Mouse (Mus musculus) cortical plate, adult 2 months (tissue): ENCODE results near the gene Grk3. TPM values are rescaled to one million over a fixed set of nuclear protein-coding genes. Genes with fewer than 3 reads are reported as not detected.

Source experiments
- H3K27ac ChIP-seq: fragments of 200-500 bp; 2 replicates; pipeline ENCODE4 v1.5.1; 2012; ENCODE audit warnings: low read length, control low read depth, inconsistent platforms; ENCODE audit not compliant: insufficient read depth
- H3K4me1 ChIP-seq: fragments of 200-500 bp; 2 replicates; pipeline ENCODE4 v1.6.1; 2011; ENCODE audit warnings: low read length; ENCODE audit not compliant: control insufficient read depth, insufficient read depth
- H3K4me3 ChIP-seq: fragments of 200-500 bp; 2 replicates; pipeline ENCODE4 v1.5.1; 2011; ENCODE audit warnings: mild to moderate bottlenecking, low read length, control low read depth; ENCODE audit not compliant: insufficient read depth
- CTCF ChIP-seq: fragments of 200-500 bp; IDR thresholded peaks from 2 replicates; pipeline ENCODE4 v1.5.1; 2011; ENCODE audit warnings: mild to moderate bottlenecking, control low read depth, low read length; ENCODE audit not compliant: insufficient read depth; ENCODE audit errors: extremely low read depth
- POLR2A ChIP-seq: fragments of 200-500 bp; IDR thresholded peaks from 2 replicates; pipeline ENCODE4 v1.6.1; 2011; ENCODE audit warnings: mild to moderate bottlenecking, low read length, control low read depth; ENCODE audit not compliant: insufficient read depth; ENCODE audit errors: extremely low read depth
- polyA plus RNA-seq: library from polyadenylated mRNA; depleted of rRNA; stranded (reverse); fragments of >200 nt; gene quantifications from 2 replicates; pipeline ENCODE4 v1.2.3, GENCODE M21; 2012

Gene Grk3
- polyA plus RNA-seq, 1 experiment = 51.1 TPM

DNA sequence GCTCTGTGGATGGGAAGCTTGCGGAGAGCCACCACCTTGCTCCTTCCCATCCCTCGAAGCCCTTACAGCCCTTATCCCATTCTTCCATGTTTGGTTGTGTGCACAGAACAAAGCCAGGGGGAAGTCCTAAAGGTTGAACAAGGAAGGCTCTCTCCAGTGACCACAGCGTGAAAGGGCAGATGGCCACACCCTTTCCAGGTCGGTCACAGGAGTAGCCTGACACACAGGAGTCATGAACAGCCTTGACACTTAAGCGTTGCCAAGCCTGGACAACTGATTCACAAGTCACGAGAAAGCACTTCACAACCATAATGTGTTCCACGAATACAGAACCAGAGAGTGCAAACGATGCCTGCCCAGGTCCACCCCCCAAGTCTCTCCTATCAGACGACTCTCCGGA is 3.7 kb downstream of the Grk3 start:
- Histone ChIP-seq H3K4me1 (peaks cover 22% of the 10 kb centered on the region), H3K27ac (0 out of 2 replicates have a peak overlapping the region, but pooled peaks have one; percentile 32), H3K4me3 (no peak overlapping the region)
- TF ChIP-seq CTCF = no peak
- no peak for TF ChIP-seq POLR2A

DNA sequence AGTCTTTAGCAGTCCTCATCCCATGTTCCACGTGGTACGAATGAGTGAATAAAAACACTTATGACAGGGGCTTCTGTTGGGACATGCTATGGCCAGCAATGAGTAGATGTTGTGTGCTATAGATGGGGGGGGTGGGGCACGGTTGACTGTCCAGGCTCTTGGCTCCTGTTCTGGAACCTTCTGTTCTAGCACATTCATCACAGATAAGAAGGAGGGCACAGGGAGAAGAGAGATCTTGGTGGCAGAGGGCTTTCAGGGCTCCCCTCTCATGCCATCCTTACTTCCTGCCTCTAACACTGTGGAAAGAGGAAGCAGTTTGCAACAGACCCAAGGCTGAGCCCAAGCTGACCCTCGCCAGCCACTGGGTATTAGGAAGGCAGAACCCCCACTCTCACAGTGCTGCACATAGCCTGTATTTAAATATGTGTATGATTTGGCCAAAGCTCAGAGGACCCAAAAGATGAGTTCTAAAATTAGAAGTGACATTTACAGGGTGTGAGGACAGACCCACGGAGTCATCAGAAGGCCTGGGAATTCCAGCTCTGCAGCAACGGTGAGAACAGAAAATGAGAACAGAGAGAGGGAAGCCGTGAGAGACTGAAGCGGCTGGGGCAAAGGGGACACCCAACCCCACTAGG is 6.3 kb downstream of the Grk3 start:
- peaks cover 22% of the 10 kb centered on the region for H3K4me1 ChIP-seq
- TF ChIP-seq POLR2A = no peak
- no peak for TF ChIP-seq CTCF
- no peak overlapping the region for H3K27ac ChIP-seq
- H3K4me3 ChIP-seq = no peak overlapping the region

DNA sequence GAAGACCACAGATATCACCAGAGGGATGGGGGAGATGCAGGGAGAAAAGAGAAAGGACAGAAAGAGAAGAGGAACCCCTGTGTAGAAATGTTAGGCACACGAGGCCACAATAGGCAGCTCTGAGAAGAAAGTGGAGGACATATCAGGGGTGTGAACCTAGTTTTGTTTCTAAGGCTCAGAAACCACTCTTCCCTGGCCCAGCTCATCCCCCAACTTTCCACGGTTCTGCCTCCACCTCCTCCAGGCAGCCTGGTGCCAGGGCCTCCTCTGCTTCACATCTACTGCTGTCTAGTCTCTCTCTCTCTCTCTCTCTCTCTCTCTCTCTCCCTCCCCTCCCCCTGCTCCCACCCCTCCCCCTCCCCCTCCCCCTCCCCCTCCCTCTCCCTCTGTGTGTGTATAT is 7.1 kb downstream of the Grk3 start:
- Histone ChIP-seq H3K27ac (no peak overlapping the region), H3K4me3 (no peak overlapping the region), H3K4me1 (peaks cover 21% of the 10 kb centered on the region)
- TF ChIP-seq CTCF (no peak), POLR2A (no peak)

DNA sequence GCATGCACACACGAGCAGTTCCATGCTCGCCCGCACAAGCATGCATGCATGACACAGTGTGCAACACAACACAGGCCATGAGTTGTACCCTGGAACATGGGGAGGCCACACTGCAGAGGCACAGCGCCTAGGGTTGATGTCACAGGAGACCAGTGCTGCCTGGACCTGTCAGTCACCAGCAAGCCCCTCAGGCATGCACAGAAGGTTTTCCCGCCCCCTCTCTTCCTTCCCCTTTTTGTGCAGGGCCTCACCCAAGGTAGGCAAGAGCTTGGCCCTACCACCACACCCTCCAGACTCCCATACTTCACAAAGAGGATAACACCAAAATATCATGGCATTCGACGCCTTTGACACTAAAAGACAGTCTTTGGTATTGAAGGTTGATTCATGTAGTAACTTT is 8.6 kb downstream of the Grk3 start:
- no peak overlapping the region for H3K27ac ChIP-seq
- no peak for TF ChIP-seq POLR2A
- TF ChIP-seq CTCF = no peak
- H3K4me1 ChIP-seq = peaks cover 16% of the 10 kb centered on the region
- H3K4me3 ChIP-seq = no peak overlapping the region

DNA sequence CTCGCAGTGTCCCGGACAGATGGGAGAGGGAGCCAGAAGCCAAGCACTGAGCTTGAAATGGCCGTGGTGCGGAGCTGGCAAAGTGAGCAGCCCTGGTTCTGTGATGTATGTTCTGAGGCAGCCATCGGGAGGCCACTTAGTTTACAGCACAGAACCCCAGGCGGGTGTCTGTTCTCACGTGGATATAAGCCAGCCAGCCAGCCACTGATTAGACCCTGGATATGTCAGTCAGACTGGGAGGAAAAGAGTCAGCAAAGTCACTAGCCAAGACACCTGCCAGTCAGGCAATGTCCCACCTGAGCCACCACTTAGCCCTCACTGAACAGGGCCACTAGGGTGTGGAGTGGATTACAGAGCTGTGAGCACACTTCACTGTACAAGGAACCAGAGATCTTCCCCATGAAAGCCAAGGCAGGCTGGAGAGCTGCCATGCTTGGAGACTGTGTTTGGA is 9.6 kb downstream of the Grk3 start:
- Histone ChIP-seq H3K4me1 (peaks cover 15% of the 10 kb centered on the region), H3K27ac (no peak overlapping the region), H3K4me3 (no peak overlapping the region)
- no peak for TF ChIP-seq CTCF
- TF ChIP-seq POLR2A = no peak

DNA sequence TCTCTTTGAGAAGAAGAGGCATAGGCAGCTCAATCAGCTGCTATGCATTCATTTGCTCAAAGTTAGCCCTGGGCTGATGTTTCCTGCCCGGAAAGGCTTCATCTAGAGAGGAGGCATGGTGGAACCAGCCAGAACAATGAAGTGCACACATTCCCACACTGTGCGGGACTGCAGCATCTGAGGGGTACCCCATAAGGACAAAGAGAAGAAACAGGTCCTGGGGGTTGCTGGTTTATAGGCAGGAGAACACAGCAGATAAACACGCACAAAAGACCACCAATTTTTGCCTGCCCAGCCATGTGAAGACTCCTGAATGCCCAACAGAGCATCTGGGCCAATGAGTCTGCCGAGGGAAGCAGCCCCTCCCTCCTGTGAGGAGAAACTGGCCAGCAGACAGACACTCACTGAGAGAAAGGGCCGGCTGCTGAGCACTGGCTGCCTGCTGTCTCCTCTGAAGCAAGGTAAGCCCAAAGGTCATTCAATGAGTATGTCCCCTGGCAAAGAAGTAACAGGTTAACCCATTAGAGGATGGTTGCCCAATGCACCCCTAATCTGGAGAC is 12.7 kb downstream of the Grk3 start:
- no peak for TF ChIP-seq POLR2A
- TF ChIP-seq CTCF = no peak
- H3K27ac ChIP-seq = no peak overlapping the region
- peaks cover 5% of the 10 kb centered on the region; the same call in 1 of the 2 replicates for H3K4me1 ChIP-seq
- H3K4me3 ChIP-seq = no peak overlapping the region

DNA sequence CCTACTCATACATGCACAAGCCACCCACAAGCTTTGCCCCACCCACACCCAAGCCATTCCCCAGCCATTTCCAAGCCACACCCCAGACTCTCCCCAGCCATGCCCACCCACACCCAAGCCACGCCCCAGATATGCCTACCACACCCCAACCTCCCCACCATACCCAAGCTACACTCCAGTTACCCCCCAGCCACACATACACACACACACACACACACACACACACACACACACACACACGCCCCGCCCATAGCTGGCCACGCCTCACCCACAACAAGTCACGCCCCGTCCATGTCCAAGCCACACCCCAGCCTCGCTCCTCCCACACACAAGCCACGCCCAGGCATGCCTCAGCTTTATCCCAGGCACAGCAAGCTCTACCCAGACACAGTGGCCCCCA is 16.4 kb downstream of the Grk3 start:
- Histone ChIP-seq H3K27ac (no peak overlapping the region), H3K4me1 (peaks cover 2% of the 10 kb centered on the region), H3K4me3 (no peak overlapping the region)
- no peak for TF ChIP-seq POLR2A
- TF ChIP-seq CTCF = no peak

DNA sequence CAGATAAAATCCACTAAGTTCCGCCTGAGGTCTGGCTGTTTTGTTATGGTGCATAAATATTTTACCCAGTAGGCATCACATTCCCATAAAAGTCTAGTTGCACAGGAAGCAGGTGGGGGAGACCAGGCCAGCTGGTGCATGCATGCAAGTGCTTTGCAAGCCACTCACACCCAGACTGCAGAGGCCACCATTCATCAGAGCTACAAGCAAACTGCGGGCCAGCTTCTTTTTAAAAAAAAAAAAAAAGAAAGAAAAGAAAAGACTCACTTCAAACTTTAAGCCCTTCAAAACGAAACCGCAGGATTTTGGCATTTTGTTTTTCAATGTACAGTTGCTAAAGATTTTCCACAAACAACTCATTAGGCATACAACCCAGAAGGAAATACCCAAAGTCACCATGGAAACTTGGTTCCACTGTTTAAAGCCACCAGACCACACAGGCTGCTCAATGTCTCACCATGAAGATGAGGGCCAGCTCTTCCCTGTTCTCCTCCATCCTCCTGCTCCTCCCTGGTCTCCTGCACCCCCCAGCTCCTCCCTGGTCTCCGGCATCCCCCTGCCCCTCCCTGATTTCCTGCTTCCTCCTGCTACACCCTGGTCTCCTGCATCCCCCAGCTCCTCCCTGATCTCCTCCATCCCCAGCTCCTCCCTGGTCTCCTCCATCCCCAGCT is 17.9 kb downstream of the Grk3 start:
- Histone ChIP-seq H3K4me1 (peaks cover 4% of the 10 kb centered on the region), H3K27ac (0 out of 2 replicates have a peak overlapping the region, but pooled peaks have one; percentile 28), H3K4me3 (no peak overlapping the region)
- TF ChIP-seq POLR2A (no peak), CTCF (no peak)

DNA sequence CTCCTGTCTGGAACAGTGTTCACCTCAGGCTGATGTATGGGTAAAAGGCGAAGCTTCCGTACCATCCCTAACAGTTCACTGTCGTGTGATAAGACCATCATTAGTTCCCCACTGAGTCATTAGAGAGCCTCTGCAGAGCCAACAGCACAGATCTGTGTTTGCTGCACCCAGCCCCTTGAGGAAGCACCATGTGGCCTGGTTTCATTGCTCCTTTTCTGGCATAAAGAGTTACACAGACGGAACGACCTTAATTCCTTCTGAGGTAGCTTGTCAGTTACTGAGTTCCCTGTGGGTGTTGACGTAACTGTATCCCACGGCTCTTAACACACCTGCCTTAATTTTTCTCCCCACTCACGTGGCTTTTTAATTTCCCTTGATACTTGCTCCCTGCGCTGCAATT is 24.3 kb downstream of the Grk3 start:
- TF ChIP-seq POLR2A (no peak), CTCF (no peak)
- Histone ChIP-seq H3K4me1 (peaks cover 3% of the 10 kb centered on the region; the same call in 1 of the 2 replicates), H3K4me3 (no peak overlapping the region), H3K27ac (no peak overlapping the region)

DNA sequence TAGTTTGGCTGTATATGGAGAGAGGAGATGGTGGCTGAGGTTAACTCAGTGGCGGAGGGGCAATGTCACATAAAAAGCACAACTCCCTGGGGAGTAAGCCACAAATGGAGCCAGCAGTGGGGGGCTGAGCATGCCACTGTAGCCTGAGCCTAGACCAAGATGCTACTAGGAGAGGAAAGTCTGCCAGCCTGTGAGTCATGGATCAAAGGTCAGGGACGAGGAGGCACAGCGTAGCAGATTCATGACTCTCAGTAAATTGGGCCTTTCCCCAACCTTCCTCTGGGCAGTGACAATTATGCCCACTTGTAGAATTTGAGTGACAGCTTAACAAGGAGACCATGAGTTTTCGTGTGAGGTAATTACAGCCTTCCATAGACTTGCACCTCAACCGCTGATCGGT is 33.7 kb downstream of the Grk3 start:
- TF ChIP-seq CTCF (no peak), POLR2A (no peak)

More for the DNA sequence above, 33.7 kb downstream of the Grk3 start:
- H3K4me3 ChIP-seq = no peak overlapping the region
- no peak overlapping the region for H3K27ac ChIP-seq
- H3K4me1 ChIP-seq = no peaks in the 10 kb centered on the region
